Mouse (Mus musculus): Measurements from ENCODE around the gene Vmn1r139. TPM values are rescaled to one million over a fixed set of nuclear protein-coding genes. Genes with fewer than 3 reads are reported as not detected.
"Not testable (repeated sequence)": the region's sequence is repeated elsewhere in the genome, so short reads cannot be mapped to it uniquely, and the experiment has no call there.

Vmn1r139 gene
- not detected in 2 replicates for polyA plus RNA-seq (2015; fragmentation: Nextera tagmentation; extraction: Ambion mirVana)

DNA sequence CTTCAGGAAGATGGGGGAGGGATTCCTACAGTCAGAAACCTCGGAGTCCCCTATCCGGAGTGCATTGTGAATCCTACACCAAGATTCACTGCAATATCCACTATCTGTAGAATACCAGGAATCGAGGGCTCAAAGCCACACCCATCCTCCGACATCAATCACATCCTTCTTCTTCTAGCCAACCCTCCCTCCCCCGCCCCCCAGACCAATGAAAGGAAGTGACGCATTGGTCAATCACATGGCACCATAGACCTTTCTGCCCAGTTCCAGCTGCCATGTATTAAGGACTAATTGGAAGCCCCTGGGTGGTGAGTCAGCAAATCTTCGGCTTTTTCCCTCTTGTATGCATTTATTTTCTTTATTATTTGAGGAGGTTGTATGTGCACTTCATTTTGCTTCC lies at the start of gene Vmn1r139:
Gene Vmn1r139 (plus strand): TSS at position 301 of the 400 bp plus-strand sequence.
- ATAC-seq; H3K4me2 ChIP-seq (ENCODE audit: low read length); H3K4me1 ChIP-seq (ENCODE audit: control insufficient read depth, insufficient read depth, low read depth, low read length); H3K27me3 ChIP-seq (replicated peaks; ENCODE audit: control insufficient read depth, insufficient read depth, low read length); H3K27ac ChIP-seq (ENCODE audit: low read depth, low read length); H3K36me3 ChIP-seq (ENCODE audit: control insufficient read depth, insufficient read depth, low read length); H3K4me3 ChIP-seq (ENCODE audit: low read length); H3K9me3 ChIP-seq (ENCODE audit: control insufficient read depth, low read length); H3K9ac ChIP-seq (ENCODE audit: low read depth, low read length): not testable (repeated sequence)
- no CpG with 5 or more reads among the region's 7 CpGs for WGBS

GRCm38 (mm10) chr7:22028797-22029196 lies 40.1 kb upstream of the Vmn1r139 start, which contains the start of gene Vmn1r138:
Vmn1r138 (minus strand) TSS chr7:22028897.
- not testable (repeated sequence) for H3K27ac ChIP-seq (ENCODE audit: low read depth, low read length); ATAC-seq; H3K4me1 ChIP-seq (ENCODE audit: control insufficient read depth, insufficient read depth, low read depth, low read length)

DNA sequence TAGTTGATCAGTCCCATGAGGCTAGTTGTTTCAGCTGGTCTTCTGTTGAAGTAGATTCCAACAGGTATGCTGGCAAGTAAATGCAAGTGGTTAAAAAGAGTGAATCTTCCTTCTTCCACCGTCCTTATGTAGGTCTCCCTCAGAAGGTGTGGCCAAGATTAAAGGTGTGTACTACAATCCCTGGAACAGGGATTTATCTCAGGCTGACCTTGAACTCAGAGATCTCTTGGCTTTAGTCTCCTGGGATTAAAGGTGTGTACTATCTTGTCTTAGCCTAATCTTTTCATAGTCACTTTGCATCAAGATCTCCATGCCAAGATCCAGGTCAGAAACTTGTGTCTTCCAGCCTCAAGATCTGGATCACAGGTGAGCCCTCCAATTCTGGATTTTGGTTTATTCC lies 12.7 kb upstream of the Vmn1r139 start, which contains the start of gene Gm6176:
Gene Gm6176 (minus strand): TSS at position 101 of the 400 bp plus-strand sequence.
- H3K4me2 ChIP-seq (ENCODE audit: low read length); H3K9me3 ChIP-seq (ENCODE audit: control insufficient read depth, low read length); H3K4me1 ChIP-seq (ENCODE audit: control insufficient read depth, insufficient read depth, low read depth, low read length); ATAC-seq; H3K4me3 ChIP-seq (ENCODE audit: low read length); H3K27me3 ChIP-seq (replicated peaks; ENCODE audit: control insufficient read depth, insufficient read depth, low read length); H3K36me3 ChIP-seq (ENCODE audit: control insufficient read depth, insufficient read depth, low read length); H3K9ac ChIP-seq (ENCODE audit: low read depth, low read length); H3K27ac ChIP-seq (ENCODE audit: low read depth, low read length): not testable (repeated sequence)
- WGBS = no CpG with 5 or more reads among the region's 1 CpGs

More at GRCm38 (mm10) chr7:22028797-22029196, 40.1 kb upstream of the Vmn1r139 start, which contains the start of gene Vmn1r138:
- H3K9ac ChIP-seq (ENCODE audit: low read depth, low read length); H3K4me3 ChIP-seq (ENCODE audit: low read length); H3K36me3 ChIP-seq (ENCODE audit: control insufficient read depth, insufficient read depth, low read length); H3K9me3 ChIP-seq (ENCODE audit: control insufficient read depth, low read length); H3K4me2 ChIP-seq (ENCODE audit: low read length); H3K27me3 ChIP-seq (replicated peaks; ENCODE audit: control insufficient read depth, insufficient read depth, low read length): not testable (repeated sequence)
- WGBS = no CpG with 5 or more reads among the region's 2 CpGs

- not testable (repeated sequence) for H3K36me3 ChIP-seq (ENCODE audit: control insufficient read depth, insufficient read depth, low read length); H3K4me3 ChIP-seq (ENCODE audit: low read length); H3K9me3 ChIP-seq (ENCODE audit: control insufficient read depth, low read length); H3K27ac ChIP-seq (ENCODE audit: low read depth, low read length); H3K4me1 ChIP-seq (ENCODE audit: control insufficient read depth, insufficient read depth, low read depth, low read length); H3K9ac ChIP-seq (ENCODE audit: low read depth, low read length); ATAC-seq; H3K4me2 ChIP-seq (ENCODE audit: low read length); H3K27me3 ChIP-seq (replicated peaks; ENCODE audit: control insufficient read depth, insufficient read depth, low read length)
- no CpG with 5 or more reads among the region's 2 CpGs for WGBS
These were observed 49.3 kb downstream of the Vmn1r139 start, which contains the start of gene Gm16451 for GRCm38 (mm10) chr7:22118145-22118544. Gm16451 (minus strand) TSS chr7:22118245.

DNA sequence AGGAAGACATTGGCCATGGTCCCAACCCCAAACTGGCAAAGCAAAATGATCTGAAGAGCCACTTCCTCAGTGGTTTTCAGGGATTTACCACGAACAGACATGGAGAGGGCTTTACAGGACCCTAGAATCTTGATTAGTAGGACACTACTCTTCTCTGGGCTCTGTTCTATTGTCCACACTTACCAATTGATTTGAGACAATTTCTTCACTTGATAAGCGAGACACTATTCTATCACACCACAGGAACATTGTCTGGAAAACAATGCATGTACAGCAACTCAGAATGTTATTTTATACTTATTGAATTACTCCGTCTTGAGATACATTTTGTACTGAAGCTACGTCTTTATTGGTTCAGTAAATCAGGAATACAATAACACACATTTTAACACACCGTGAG lies 65.8 kb downstream of the Vmn1r139 start, which contains the start of gene Gm10666:
Gene Gm10666 (minus strand): TSS at position 101 of the 400 bp plus-strand sequence.
- WGBS = no CpG with 5 or more reads among the region's 5 CpGs
- not testable (repeated sequence) for H3K4me1 ChIP-seq (ENCODE audit: control insufficient read depth, insufficient read depth, low read depth, low read length)

More for the DNA sequence above, 65.8 kb downstream of the Vmn1r139 start, which contains the start of gene Gm10666:
- H3K4me3 ChIP-seq (ENCODE audit: low read length); H3K27ac ChIP-seq (ENCODE audit: low read depth, low read length); ATAC-seq; H3K4me2 ChIP-seq (ENCODE audit: low read length); H3K27me3 ChIP-seq (replicated peaks; ENCODE audit: control insufficient read depth, insufficient read depth, low read length); H3K9ac ChIP-seq (ENCODE audit: low read depth, low read length); H3K36me3 ChIP-seq (ENCODE audit: control insufficient read depth, insufficient read depth, low read length); H3K9me3 ChIP-seq (ENCODE audit: control insufficient read depth, low read length): not testable (repeated sequence)

Other genes with a start within 250 kb of the Vmn1r139 start
- not detected in 2 replicates for gene Vmn1r135, start 236.7 kb upstream of the Vmn1r139 start, polyA plus RNA-seq (2015; fragmentation: Nextera tagmentation; extraction: Ambion mirVana)
- gene Gm5725, start 224.8 kb upstream of the Vmn1r139 start, polyA plus RNA-seq (2015; fragmentation: Nextera tagmentation; extraction: Ambion mirVana) = not detected in 2 replicates
- not detected in 2 replicates for gene Gm5891, start 147.8 kb upstream of the Vmn1r139 start, polyA plus RNA-seq (2015; fragmentation: Nextera tagmentation; extraction: Ambion mirVana)
- gene Vmn1r137, start 74.5 kb upstream of the Vmn1r139 start, polyA plus RNA-seq (2015; fragmentation: Nextera tagmentation; extraction: Ambion mirVana) = not detected in 2 replicates
- not detected in 2 replicates for gene Vmn1r138, start 40.2 kb upstream of the Vmn1r139 start, polyA plus RNA-seq (2015; fragmentation: Nextera tagmentation; extraction: Ambion mirVana)
- not detected in 2 replicates for gene Gm6176, start 12.8 kb upstream of the Vmn1r139 start, polyA plus RNA-seq (2015; fragmentation: Nextera tagmentation; extraction: Ambion mirVana)
- not detected in 2 replicates for gene Gm16451, start 49.2 kb downstream of the Vmn1r139 start, polyA plus RNA-seq (2015; fragmentation: Nextera tagmentation; extraction: Ambion mirVana)
- not detected in 2 replicates for gene Gm10666, start 65.7 kb downstream of the Vmn1r139 start, polyA plus RNA-seq (2015; fragmentation: Nextera tagmentation; extraction: Ambion mirVana)
- gene Vmn1r142, start 95.0 kb downstream of the Vmn1r139 start, polyA plus RNA-seq (2015; fragmentation: Nextera tagmentation; extraction: Ambion mirVana) = not detected in 2 replicates
- not detected in 2 replicates for gene Vmn1r143, start 120.3 kb downstream of the Vmn1r139 start, polyA plus RNA-seq (2015; fragmentation: Nextera tagmentation; extraction: Ambion mirVana)
- gene Gm8653, start 132.2 kb downstream of the Vmn1r139 start, polyA plus RNA-seq (2015; fragmentation: Nextera tagmentation; extraction: Ambion mirVana) = not detected in 2 replicates
- gene Gm8453, start 160.4 kb downstream of the Vmn1r139 start, polyA plus RNA-seq (2015; fragmentation: Nextera tagmentation; extraction: Ambion mirVana) = not detected in 2 replicates

All from hindbrain, embryonic 16.5 days (tissue).